Mouse (Mus musculus): ENCODE data around the gene Atf6.

DNA sequence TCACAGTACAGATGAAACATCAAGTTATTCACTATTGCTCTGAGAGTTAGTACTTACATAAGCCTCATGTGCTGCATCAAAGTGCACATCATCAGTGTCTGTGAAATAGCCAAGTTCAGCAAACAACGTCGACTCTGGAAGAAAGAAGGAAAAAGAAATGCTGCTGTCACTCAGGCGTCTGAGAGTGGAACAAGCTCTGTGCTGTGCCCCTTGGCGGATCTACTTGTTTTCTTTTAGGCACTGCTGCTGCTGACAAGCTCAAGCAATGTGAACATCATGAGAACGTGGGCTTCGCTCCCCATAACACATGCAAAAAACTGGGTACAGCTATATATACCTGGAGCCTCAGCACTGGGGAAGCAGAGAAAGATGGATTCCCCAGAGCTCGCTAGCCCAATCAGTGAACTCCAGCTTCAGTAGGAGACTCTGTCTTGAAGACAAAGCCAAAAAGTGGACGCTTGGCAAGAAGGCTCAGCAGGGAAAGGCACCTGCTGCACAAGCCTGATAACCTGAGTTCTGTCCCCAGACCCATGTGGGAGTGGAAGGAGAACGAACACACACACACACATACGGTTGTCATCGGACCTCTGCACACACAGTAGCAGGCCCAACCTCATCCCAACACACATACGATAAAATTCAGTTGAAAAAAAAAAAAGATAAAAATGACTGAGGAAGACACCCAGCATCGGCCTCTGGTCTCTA lies 12.4 kb downstream of the Atf6 start:
- no peak for TF ChIP-seq EP300 (IDR thresholded peaks at IDR 0.05; ENCODE audit: low read depth)
- TF ChIP-seq CTCF (IDR thresholded peaks at IDR 0.05; ENCODE audit: low read depth) = no peak

Data from heart, postnatal 0 days (tissue).